Mouse (Mus musculus) stomach, embryonic 15.5 days (tissue): ENCODE data around the gene Myo1h. TPM values are rescaled to one million over a fixed set of nuclear protein-coding genes. Genes with fewer than 3 reads are reported as not detected.

Source experiments
- ATAC-seq: fragments of 200-750 bp; cut with Nextera tagmentation; 2 replicates; pipeline ENCODE4 v1.8.0; 2017; ENCODE audit warnings: low read depth, moderate number of reproducible peaks, moderate TSS enrichment; ENCODE audit not compliant: insufficient read depth, low FRiP score
- H3K27ac ChIP-seq: fragments of 300-500 bp; sonication (generic); 2 replicates; pipeline ENCODE4 v1.5.1; 2015; ENCODE audit warnings: mild to moderate bottlenecking, inconsistent platforms
- H3K27me3 ChIP-seq: fragments of 300-500 bp; sonication (generic); replicated peaks from 2 replicates; pipeline ENCODE4 v1.6.1; 2015; ENCODE audit warnings: inconsistent platforms
- H3K36me3 ChIP-seq: fragments of 300-500 bp; sonication (generic); 2 replicates; pipeline ENCODE4 v1.6.1; 2015; ENCODE audit warnings: inconsistent platforms
- H3K4me1 ChIP-seq: fragments of 300-500 bp; sonication (generic); 2 replicates; pipeline ENCODE4 v1.6.1; 2015; ENCODE audit warnings: inconsistent platforms
- H3K4me2 ChIP-seq: fragments of 300-500 bp; sonication (generic); 2 replicates; pipeline ENCODE4 v1.6.1; 2015; ENCODE audit warnings: mild to moderate bottlenecking, inconsistent platforms
- H3K4me3 ChIP-seq: fragments of 300-500 bp; sonication (generic); replicated peaks from 2 replicates; pipeline ENCODE4 v1.5.1; 2015; ENCODE audit warnings: inconsistent platforms
- H3K9ac ChIP-seq: fragments of 300-500 bp; sonication (generic); 2 replicates; pipeline ENCODE4 v1.6.1; 2015; ENCODE audit warnings: inconsistent platforms
- H3K9me3 ChIP-seq: fragments of 300-500 bp; sonication (generic); 2 replicates; pipeline ENCODE4 v1.6.1; 2016; ENCODE audit warnings: inconsistent platforms
- WGBS: fragments of 180-500 bp; shearing (Covaris S2); methylation state at CpG from one replicate; pipeline ENCODE4 v1.1.7; 2015; 5-methylcytosine and 5-hydroxymethylcytosine counted together
- polyA plus RNA-seq: library from polyadenylated mRNA; unstranded; fragments of >200 nt; fragmentation: Nextera tagmentation; extraction: Ambion mirVana; gene quantifications from 2 replicates; pipeline ENCODE4 v1.2.1, GENCODE M21; 2015

The Myo1h gene
- polyA plus RNA-seq, 1 experiment from 2014 or later: 5.5 TPM

- no peak overlapping the region for H3K27ac ChIP-seq
- H3K36me3 ChIP-seq: no peaks in the 10 kb centered on the region
- H3K9ac ChIP-seq: no peak overlapping the region
- no peaks in the 10 kb centered on the region for H3K4me1 ChIP-seq
- no peak overlapping the region for H3K4me3 ChIP-seq
- WGBS: 81% methylated on average over 7 of the region's 7 CpGs
- H3K27me3 ChIP-seq: no peaks in the 10 kb centered on the region
- H3K9me3 ChIP-seq: no peaks in the 10 kb centered on the region
- ATAC-seq: no peak
- H3K4me2 ChIP-seq: no peak overlapping the region
Observed at GRCm38 (mm10) chr5:114343612-114344011, 54.6 kb downstream of the Myo1h start.

GRCm38 (mm10) chr5:114345538-114345937 lies 56.6 kb downstream of the Myo1h start:
- peak; percentile 67; the same call in 1 of the 2 replicates for ATAC-seq
- Histone ChIP-seq H3K9ac (no peak overlapping the region), H3K9me3 (no peaks in the 10 kb centered on the region), H3K4me2 (no peak overlapping the region), H3K4me1 (no peaks in the 10 kb centered on the region), H3K27me3 (no peaks in the 10 kb centered on the region), H3K4me3 (no peak overlapping the region), H3K27ac (no peak overlapping the region), H3K36me3 (no peaks in the 10 kb centered on the region)
- WGBS: 43% methylated on average over 3 of the region's 3 CpGs

GRCm38 (mm10) chr5:114347005-114347404 lies 58.0 kb downstream of the Myo1h start:
- no peaks in the 10 kb centered on the region for H3K9me3 ChIP-seq
- H3K27me3 ChIP-seq: no peaks in the 10 kb centered on the region
- H3K9ac ChIP-seq: no peak overlapping the region
- 76% methylated on average over 10 of the region's 10 CpGs for WGBS
- ATAC-seq: no peak
- no peak overlapping the region for H3K4me3 ChIP-seq
- no peak overlapping the region for H3K27ac ChIP-seq
- H3K4me2 ChIP-seq: no peak overlapping the region
- H3K4me1 ChIP-seq: no peaks in the 10 kb centered on the region
- H3K36me3 ChIP-seq: no peaks in the 10 kb centered on the region

- Histone ChIP-seq H3K27me3 (no peaks in the 10 kb centered on the region), H3K9me3 (no peaks in the 10 kb centered on the region), H3K27ac (no peak overlapping the region), H3K4me2 (no peak overlapping the region), H3K4me1 (no peaks in the 10 kb centered on the region), H3K36me3 (no peaks in the 10 kb centered on the region), H3K9ac (no peak overlapping the region), H3K4me3 (no peak overlapping the region)
- ATAC-seq: no peak
- 62% methylated on average over 10 of the region's 10 CpGs for WGBS
Observed at GRCm38 (mm10) chr5:114351490-114351889, 62.5 kb downstream of the Myo1h start.

GRCm38 (mm10) chr5:114356250-114356935 lies 67.4 kb downstream of the Myo1h start:
- Histone ChIP-seq H3K4me1 (peaks cover 33% of the 10 kb centered on the region), H3K27ac (peak overlapping the region; percentile 97), H3K27me3 (no peaks in the 10 kb centered on the region), H3K36me3 (peaks cover 5% of the 10 kb centered on the region; the same call in 1 of the 2 replicates), H3K4me3 (peak overlapping the region; percentile 22), H3K4me2 (peak overlapping the region; percentile 49), H3K9ac (no peak overlapping the region; the same call in 1 of the 2 replicates), H3K9me3 (no peaks in the 10 kb centered on the region)
- 13% methylated on average over 7 of the region's 7 CpGs for WGBS
- ATAC-seq: peak; percentile 88

- peak overlapping the region; percentile 22 for H3K4me3 ChIP-seq
- H3K9me3 ChIP-seq: no peaks in the 10 kb centered on the region
- peak overlapping the region; percentile 49 for H3K4me2 ChIP-seq
- 27% methylated on average over 23 of the region's 23 CpGs for WGBS
- peak; percentile 78 for ATAC-seq
- H3K27ac ChIP-seq: peak overlapping the region; percentile 97
- peaks cover 11% of the 10 kb centered on the region for H3K36me3 ChIP-seq
- H3K9ac ChIP-seq: no peak overlapping the region; the same call in 1 of the 2 replicates
- H3K4me1 ChIP-seq: peaks cover 33% of the 10 kb centered on the region
- H3K27me3 ChIP-seq: no peaks in the 10 kb centered on the region
Observed at GRCm38 (mm10) chr5:114356936-114357751, 68.2 kb downstream of the Myo1h start.

GRCm38 (mm10) chr5:114358833-114359232 lies 69.9 kb downstream of the Myo1h start:
- H3K9me3 ChIP-seq: no peaks in the 10 kb centered on the region

GRCm38 (mm10) chr5:114359586-114359985 lies 70.6 kb downstream of the Myo1h start:
- WGBS: 40% methylated on average over 8 of the region's 8 CpGs
- ATAC-seq: no peak
- H3K9me3 ChIP-seq: no peaks in the 10 kb centered on the region
- H3K27ac ChIP-seq: peak overlapping the region; percentile 74
- H3K4me3 ChIP-seq: no peak overlapping the region
- no peaks in the 10 kb centered on the region for H3K27me3 ChIP-seq
- H3K4me1 ChIP-seq: peaks cover 35% of the 10 kb centered on the region
- no peak overlapping the region for H3K9ac ChIP-seq
- H3K36me3 ChIP-seq: peaks cover 22% of the 10 kb centered on the region
- no peak overlapping the region for H3K4me2 ChIP-seq

More at GRCm38 (mm10) chr5:114358833-114359232, 69.9 kb downstream of the Myo1h start:
- H3K4me2 ChIP-seq: no peak overlapping the region
- 83% methylated on average over 10 of the region's 10 CpGs for whole genome bisulfite sequencing
- ATAC-seq: no peak
- H3K4me1 ChIP-seq: peaks cover 33% of the 10 kb centered on the region
- H3K4me3 ChIP-seq: no peak overlapping the region
- no peak overlapping the region for H3K9ac ChIP-seq
- H3K36me3 ChIP-seq: peaks cover 22% of the 10 kb centered on the region
- H3K27ac ChIP-seq: peak overlapping the region; percentile 74; the same call in 1 of the 2 replicates
- H3K27me3 ChIP-seq: no peaks in the 10 kb centered on the region

GRCm38 (mm10) chr5:114360968-114361367 lies 72.0 kb downstream of the Myo1h start:
- no peak overlapping the region for H3K9ac ChIP-seq
- H3K9me3 ChIP-seq: no peaks in the 10 kb centered on the region
- peaks cover 48% of the 10 kb centered on the region for H3K4me1 ChIP-seq
- H3K36me3 ChIP-seq: peaks cover 32% of the 10 kb centered on the region
- WGBS: 85% methylated on average over 15 of the region's 15 CpGs
- H3K27ac ChIP-seq: no peak overlapping the region
- ATAC-seq: no peak
- no peak overlapping the region for H3K4me2 ChIP-seq
- no peak overlapping the region for H3K4me3 ChIP-seq
- no peaks in the 10 kb centered on the region for H3K27me3 ChIP-seq

GRCm38 (mm10) chr5:114365043-114365752 lies 76.2 kb downstream of the Myo1h start:
- H3K4me3 ChIP-seq: no peak overlapping the region
- H3K9me3 ChIP-seq: no peaks in the 10 kb centered on the region
- H3K4me1 ChIP-seq: peaks cover 36% of the 10 kb centered on the region
- peaks cover 57% of the 10 kb centered on the region for H3K36me3 ChIP-seq
- H3K4me2 ChIP-seq: peak overlapping the region; percentile 15; the same call in 1 of the 2 replicates
- H3K27me3 ChIP-seq: no peaks in the 10 kb centered on the region
- peak overlapping the region; percentile 86 for H3K27ac ChIP-seq
- 68% methylated on average over 23 of the region's 23 CpGs for WGBS
- no peak overlapping the region for H3K9ac ChIP-seq
- peak; percentile 86 for ATAC-seq

GRCm38 (mm10) chr5:114368121-114368520 lies 79.2 kb downstream of the Myo1h start:
- peaks cover 63% of the 10 kb centered on the region for H3K4me1 ChIP-seq
- no peak overlapping the region for H3K4me2 ChIP-seq
- ATAC-seq: no peak
- no peak overlapping the region for H3K4me3 ChIP-seq
- no peak overlapping the region for H3K27ac ChIP-seq
- H3K9ac ChIP-seq: no peak overlapping the region
- 80% methylated on average over 14 of the region's 14 CpGs for WGBS
- H3K36me3 ChIP-seq: peaks cover 39% of the 10 kb centered on the region
- H3K9me3 ChIP-seq: no peaks in the 10 kb centered on the region
- H3K27me3 ChIP-seq: no peaks in the 10 kb centered on the region
